Mouse (Mus musculus): ENCODE measurements around the gene Vmn2r108.
"Not testable (repeated sequence)": the region's sequence is repeated elsewhere in the genome, so short reads cannot be mapped to it uniquely, and the experiment has no call there.

Gene Vmn2r108

DNA sequence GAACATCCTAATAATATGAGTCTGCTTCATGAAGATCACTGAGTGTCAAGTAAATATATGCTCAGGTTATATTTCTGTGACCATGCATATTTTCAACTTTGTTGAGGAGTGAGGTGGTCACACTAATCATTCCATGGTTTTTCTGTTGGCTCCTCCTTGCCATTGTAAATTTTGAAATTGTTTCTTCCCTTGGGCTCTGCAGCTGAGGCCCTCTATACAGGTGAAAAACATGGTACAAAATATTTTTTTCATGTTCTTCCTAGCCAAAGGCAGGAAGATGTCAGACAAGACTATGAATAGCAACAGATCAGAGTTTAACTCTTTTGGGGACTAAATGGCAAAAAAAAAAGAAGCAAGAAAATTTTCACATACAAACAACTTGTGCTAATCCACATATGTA is at the start of gene Vmn2r108:
Gene Vmn2r108, minus strand, starts transcription at position 101 of the 400 bp plus-strand sequence.
- DNase-seq (ENCODE audit: low spot score) = no peak

GRCm38 (mm10) chr17:20508247-20508646 is 27.1 kb upstream of the Vmn2r108 start:
- not testable (repeated sequence) for DNase-seq (ENCODE audit: low spot score)

DNA sequence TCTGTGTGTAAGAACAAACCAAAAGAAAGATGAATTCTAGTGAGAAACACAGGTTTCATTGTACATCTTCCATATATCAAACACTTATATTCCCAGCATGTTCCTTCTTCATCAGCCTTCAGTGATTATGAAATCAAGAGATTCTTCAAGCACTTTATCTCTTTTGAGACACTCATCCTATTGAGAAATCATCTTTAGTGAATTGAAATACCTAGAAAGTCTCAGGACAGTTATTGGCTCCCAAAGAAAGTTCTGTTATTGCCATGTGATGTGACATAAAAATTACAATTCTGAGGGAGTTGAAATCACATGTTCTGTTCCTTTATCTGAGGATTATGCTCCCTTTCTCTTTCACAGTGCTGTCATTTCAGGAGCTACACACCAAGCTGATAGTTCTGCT is 16.7 kb upstream of the Vmn2r108 start, which contains the start of gene Vmn1r225:
Gene Vmn1r225, plus strand, starts transcription at position 301 of the 400 bp plus-strand sequence.
- no peak for DNase-seq (ENCODE audit: low spot score)

GRCm38 (mm10) chr17:20473311-20473710 is 7.8 kb downstream of the Vmn2r108 start:
- no peak for DNase-seq (ENCODE audit: low spot score)

GRCm38 (mm10) chr17:20439263-20439662 is 41.9 kb downstream of the Vmn2r108 start:
- DNase-seq (ENCODE audit: low spot score) = no peak

- DNase-seq (ENCODE audit: low spot score) = no peak
Measured at GRCm38 (mm10) chr17:20413846-20414245, 67.3 kb downstream of the Vmn2r108 start, which contains the start of gene Vmn1r224. Vmn1r224 (plus strand) TSS chr17:20414146.

All from testis, postnatal 14 days (tissue).